Mouse (Mus musculus) ES-E14 (cell line): ENCODE results near the gene Marc1. TPM values are rescaled to one million over a fixed set of nuclear protein-coding genes. Genes with fewer than 3 reads are reported as not detected.

Experiments used
- DNase-seq: peaks from one replicate; pipeline ENCODE4 v3.0.0-alpha.2; 2013; ENCODE audit warnings: low read depth, low spot score
- H3K27ac ChIP-seq: 2 replicates; pipeline ENCODE4 v1.5.1; 2012; ENCODE audit warnings: low read depth, mild to moderate bottlenecking, low read length, moderate library complexity, mixed read lengths; ENCODE audit not compliant: poor library complexity, insufficient read depth, severe bottlenecking
- H3K36me3 ChIP-seq: 2 replicates; pipeline ENCODE4 v1.6.1; 2012; ENCODE audit warnings: mild to moderate bottlenecking, low read length, moderate library complexity, mixed read lengths; ENCODE audit not compliant: control insufficient read depth, poor library complexity, insufficient read depth, severe bottlenecking
- H3K4me1 ChIP-seq, 2 experiments: fragments of 150-350 bp in 1 of 2; sonication (generic) in 1 of 2; 2 replicates each; pipeline ENCODE4 v1.6.1; 2012; ENCODE audit warnings: low read length in 2 of 2, mild to moderate bottlenecking in 1 of 2, mixed read lengths in 1 of 2; ENCODE audit not compliant: control insufficient read depth in 2 of 2, insufficient read depth in 2 of 2, poor library complexity in 1 of 2
- H3K4me3 ChIP-seq, 2 experiments: fragments of 150-350 bp in 1 of 2; sonication (generic) in 1 of 2; 2 replicates each; pipeline ENCODE4 v1.5.1; 2012; ENCODE audit warnings: low read length in 2 of 2, low read depth in 1 of 2, mild to moderate bottlenecking in 1 of 2, mixed read lengths in 1 of 2; ENCODE audit not compliant: insufficient read depth in 1 of 2, poor library complexity in 1 of 2, severe bottlenecking in 1 of 2
- H3K9ac ChIP-seq: 2 replicates; pipeline ENCODE4 v1.6.1; 2012; ENCODE audit warnings: low read depth, mild to moderate bottlenecking, low read length, mixed read lengths; ENCODE audit not compliant: poor library complexity, insufficient read depth, severe bottlenecking
- H3K9me3 ChIP-seq: fragments of 150-350 bp; sonication (generic); 2 replicates; pipeline ENCODE4 v1.6.1; 2012; ENCODE audit warnings: low read depth, mild to moderate bottlenecking, low read length; ENCODE audit not compliant: control insufficient read depth, insufficient read depth
- CHD2 ChIP-seq: IDR thresholded peaks from 2 replicates; pipeline ENCODE4 v1.6.1; 2014; ENCODE audit warnings: mild to moderate bottlenecking, low read depth, low read length, inconsistent platforms
- HCFC1 ChIP-seq: IDR thresholded peaks from 2 replicates; pipeline ENCODE4 v1.6.1; 2012; ENCODE audit warnings: low read length, inconsistent platforms, borderline replicate concordance; ENCODE audit not compliant: insufficient read depth
- MAFK ChIP-seq: IDR thresholded peaks from 2 replicates; pipeline ENCODE4 v1.6.1; 2014; ENCODE audit warnings: mild to moderate bottlenecking, low read depth, low read length, inconsistent platforms; ENCODE audit not compliant: insufficient read depth
- ZC3H11A ChIP-seq: IDR thresholded peaks from 2 replicates; pipeline ENCODE4 v1.6.1; 2012; ENCODE audit warnings: low read depth, mild to moderate bottlenecking, inconsistent platforms, low read length, borderline replicate concordance
- ZNF384 ChIP-seq: IDR thresholded peaks from 2 replicates; pipeline ENCODE4 v1.6.1; 2012; ENCODE audit warnings: low read depth, low read length, inconsistent platforms
- in situ Hi-C, 2 experiments: fragments of 600-800 bp; cut with MboI; formaldehyde crosslinking; loops; one replicate each; pipeline ENCODE4 v1.15.1; 2025; ENCODE audit warnings: low sequenced_read_pairs in 2 of 2, inconsistent platforms in 1 of 2; ENCODE audit not compliant: unreplicated experiment in 2 of 2
- total RNA-seq: library from RNA; depleted of rRNA; stranded (reverse); fragments of 300-350 nt; gene quantifications from 2 replicates; pipeline ENCODE4 v1.2.3, GENCODE M21; 2012

Gene Marc1
- total RNA-seq, 1 experiment: 0.18 TPM

- DNase-seq: no peak
- H3K4me1 ChIP-seq: peaks cover 0 to 6% of the 10 kb centered on the region in 2 experiments; a peak in 1 of 4 replicates
- H3K9me3 ChIP-seq: no peaks in the 10 kb centered on the region
- no peak overlapping the region for H3K9ac ChIP-seq
- H3K27ac ChIP-seq: no peak overlapping the region
- TF ChIP-seq ZNF384 (no peak), MAFK (no peak), ZC3H11A (no peak), CHD2 (no peak), HCFC1 (no peak)
- no peaks in the 10 kb centered on the region for H3K36me3 ChIP-seq
- no peak overlapping the region for H3K4me3 ChIP-seq
- in situ Hi-C loops: loop anchor here (25.0 kb wide), 1 partner anchor 510 kb away; no protein-coding TSS in a partner anchor
Observed at GRCm38 (mm10) chr1:184771891-184772249, 39.2 kb downstream of the Marc1 start.

DNA sequence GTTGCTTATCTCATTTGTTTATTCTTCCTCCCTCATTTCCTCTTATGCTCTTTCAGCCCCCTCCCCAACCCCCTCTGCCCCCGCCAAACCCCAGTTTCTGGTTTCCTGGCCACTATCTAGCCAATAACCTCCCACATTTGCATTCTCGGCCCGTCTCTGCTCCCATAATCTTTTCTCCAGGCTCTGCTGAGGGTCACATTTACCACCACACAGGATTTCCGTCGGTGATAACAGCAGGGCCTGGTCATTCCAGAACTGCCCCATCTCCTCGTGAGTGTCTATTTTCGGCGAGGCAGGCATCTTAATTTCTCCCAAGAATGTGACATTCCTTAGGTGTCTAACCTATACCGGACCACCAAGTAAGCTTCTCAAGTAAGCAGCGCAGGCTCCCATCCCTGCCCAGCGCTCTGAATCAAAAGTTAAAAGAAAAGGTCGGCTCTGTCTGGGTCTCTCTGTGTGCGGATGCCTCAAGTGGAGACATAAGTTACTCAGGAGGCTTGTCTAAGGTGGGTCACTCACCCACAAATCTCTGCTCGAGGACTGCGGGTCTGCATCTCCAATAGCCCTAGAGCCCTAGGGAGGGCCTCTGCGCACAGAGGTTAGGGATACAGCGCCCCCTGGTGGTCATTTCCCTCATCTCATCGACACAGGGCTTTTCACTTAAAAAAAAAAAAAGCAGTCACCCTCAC lies 39.8 kb downstream of the Marc1 start:
- peaks cover 0 to 6% of the 10 kb centered on the region in 2 experiments; a peak in 1 of 4 replicates for H3K4me1 ChIP-seq
- peak overlapping the region in 1 of 2 experiments; percentile 22; a peak in 1 of 4 replicates for H3K4me3 ChIP-seq
- peak; percentile 69 for DNase-seq
- no peaks in the 10 kb centered on the region for H3K36me3 ChIP-seq
- TF ChIP-seq HCFC1 (no peak), ZNF384 (peak; percentile 97)
- H3K9ac ChIP-seq: no peak overlapping the region
- no peak overlapping the region for H3K27ac ChIP-seq
- in situ Hi-C loops: loop anchor here (25.0 kb wide), 1 partner anchor 509 kb away; no protein-coding TSS in a partner anchor
- no peaks in the 10 kb centered on the region for H3K9me3 ChIP-seq

- H3K27ac ChIP-seq: no peak overlapping the region
- H3K4me1 ChIP-seq: no peaks in the 10 kb centered on the region
- H3K4me3 ChIP-seq: no peak overlapping the region
- no peak overlapping the region for H3K9ac ChIP-seq
- no peak for DNase-seq
- in situ Hi-C loops: loop anchor here (25.0 kb wide), 1 partner anchor 502 kb away; no protein-coding TSS in a partner anchor
- no peaks in the 10 kb centered on the region for H3K36me3 ChIP-seq
- H3K9me3 ChIP-seq: no peaks in the 10 kb centered on the region
- TF ChIP-seq MAFK (no peak), HCFC1 (no peak), ZNF384 (no peak), ZC3H11A (no peak), CHD2 (no peak)
Observed at GRCm38 (mm10) chr1:184763866-184764265, 47.2 kb downstream of the Marc1 start.

- H3K4me1 ChIP-seq: no peaks in the 10 kb centered on the region
- no peak for TF ChIP-seq HCFC1
- no peak for TF ChIP-seq ZNF384
- TF ChIP-seq CHD2: no peak
- no peak for TF ChIP-seq ZC3H11A
- no peak for TF ChIP-seq MAFK
- no peak overlapping the region for H3K4me3 ChIP-seq
- in situ Hi-C loops: loop anchor here (25.0 kb wide), 1 partner anchor 501 kb away; no protein-coding TSS in a partner anchor
- no peak for DNase-seq
- no peak overlapping the region for H3K27ac ChIP-seq
- no peaks in the 10 kb centered on the region for H3K9me3 ChIP-seq
- H3K36me3 ChIP-seq: no peaks in the 10 kb centered on the region
- H3K9ac ChIP-seq: no peak overlapping the region
Observed at GRCm38 (mm10) chr1:184762941-184763340, 48.2 kb downstream of the Marc1 start.
